Mouse (Mus musculus): ENCODE measurements around the gene Myo5a.

Gene Myo5a

DNA sequence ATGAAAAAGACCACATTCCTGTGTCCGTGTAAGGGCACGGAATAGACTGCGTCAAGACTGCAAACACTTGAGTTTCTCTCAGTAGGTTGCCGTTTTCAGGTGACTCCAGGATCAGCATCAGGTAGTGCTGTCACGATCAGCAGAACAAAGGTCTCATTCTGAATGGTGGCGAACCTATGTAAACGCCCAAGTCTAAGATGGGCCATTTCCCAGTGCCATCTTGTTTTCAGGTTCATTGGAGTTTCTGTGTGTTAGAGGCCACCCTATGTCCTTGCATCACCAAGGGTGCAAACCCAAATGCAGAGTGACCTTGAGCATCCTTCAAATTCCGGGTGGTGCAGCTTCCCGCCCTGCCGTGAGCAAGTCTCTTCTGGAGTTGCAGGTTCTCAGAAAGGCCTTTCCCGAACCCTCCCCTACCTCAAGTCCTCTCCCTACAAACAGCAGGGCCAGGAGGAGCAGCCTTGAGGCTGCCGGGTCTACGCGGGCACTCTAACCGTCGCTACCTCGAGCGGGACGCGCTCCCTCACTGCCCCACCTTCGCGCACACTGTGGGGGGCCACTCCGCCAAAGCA is at the start of gene Myo5a:
Myo5a (plus strand) TSS at position 559 of the 572 bp plus-strand sequence.
- no peak for DNase-seq (ENCODE audit: low spot score)

DNA sequence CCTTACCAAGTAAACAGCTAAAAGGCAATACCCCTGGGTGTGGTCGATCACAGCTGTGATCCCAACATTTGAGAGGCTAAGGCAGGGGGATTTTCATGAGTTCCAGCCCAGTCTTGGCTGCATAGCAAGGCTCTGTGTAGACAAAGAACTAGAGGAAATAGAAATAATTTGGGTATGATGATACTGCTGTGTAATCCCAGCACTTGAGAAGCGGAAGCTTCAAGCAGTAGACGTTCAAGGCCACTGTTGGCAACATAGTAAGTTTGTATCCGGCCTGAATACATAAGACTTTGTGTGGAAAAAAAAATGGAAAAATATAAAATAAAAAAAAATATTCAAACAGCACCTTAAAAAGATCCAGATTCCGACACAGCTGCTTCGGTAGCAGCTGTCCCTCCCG is 48.3 kb upstream of the Myo5a start:
- DNase-seq (ENCODE audit: low spot score), result no peak

DNA sequence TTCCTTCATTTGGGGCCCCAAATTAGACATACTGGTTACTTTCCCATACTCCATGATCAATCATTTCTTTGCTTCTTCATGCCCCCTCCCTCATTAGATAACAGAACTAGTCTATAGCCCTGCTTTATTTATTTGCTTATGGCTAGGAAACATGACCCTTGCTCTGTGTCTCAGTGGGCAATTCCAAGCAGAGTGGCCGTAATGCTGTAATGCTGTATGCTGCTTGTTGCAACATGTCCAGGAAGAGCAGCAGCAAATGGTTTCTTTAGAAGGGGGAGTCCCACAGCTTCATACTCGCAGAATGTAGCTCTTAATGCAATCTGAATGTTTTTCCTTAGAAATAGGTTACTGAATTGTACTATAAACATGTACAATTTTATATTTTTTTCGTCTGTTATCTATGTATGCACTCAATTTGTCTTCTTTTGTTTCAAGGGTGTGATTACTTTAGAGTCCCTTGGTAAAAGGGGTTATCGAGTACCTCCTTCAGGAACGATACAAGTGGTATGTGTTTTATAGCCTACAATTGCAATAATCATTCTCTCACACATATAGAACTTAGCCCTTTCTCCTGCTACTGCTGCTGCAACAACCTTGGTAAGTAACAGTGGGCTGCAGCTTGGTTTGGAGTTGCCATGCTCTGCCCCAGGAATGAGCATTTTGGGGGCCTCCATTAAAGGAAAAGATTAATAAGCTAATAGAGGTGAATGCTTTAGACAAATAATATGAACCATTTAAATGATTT is 47.5 kb upstream of the Myo5a start:
- no peak for DNase-seq (ENCODE audit: low spot score)

DNA sequence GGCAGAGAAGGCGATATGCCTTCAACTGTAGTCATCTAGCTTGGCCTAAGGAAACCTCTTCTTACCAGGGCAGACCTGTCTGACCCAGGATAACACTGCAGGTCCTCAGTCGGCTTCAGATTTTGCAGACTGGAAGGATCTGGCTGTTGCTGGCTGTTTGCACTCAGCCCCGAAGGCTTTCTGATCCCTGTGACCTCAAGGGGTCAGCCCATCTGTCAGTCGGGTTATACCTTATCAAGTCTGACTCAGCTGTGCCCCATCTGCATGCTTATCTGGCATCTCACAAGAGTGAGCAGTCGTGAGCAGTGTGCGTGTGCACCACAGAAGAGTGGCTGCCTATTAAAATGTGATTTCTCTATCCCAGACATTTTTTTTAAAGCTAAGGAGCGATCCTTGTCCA is 46.7 kb upstream of the Myo5a start:
- DNase-seq (ENCODE audit: low spot score), result peak; percentile 57

DNA sequence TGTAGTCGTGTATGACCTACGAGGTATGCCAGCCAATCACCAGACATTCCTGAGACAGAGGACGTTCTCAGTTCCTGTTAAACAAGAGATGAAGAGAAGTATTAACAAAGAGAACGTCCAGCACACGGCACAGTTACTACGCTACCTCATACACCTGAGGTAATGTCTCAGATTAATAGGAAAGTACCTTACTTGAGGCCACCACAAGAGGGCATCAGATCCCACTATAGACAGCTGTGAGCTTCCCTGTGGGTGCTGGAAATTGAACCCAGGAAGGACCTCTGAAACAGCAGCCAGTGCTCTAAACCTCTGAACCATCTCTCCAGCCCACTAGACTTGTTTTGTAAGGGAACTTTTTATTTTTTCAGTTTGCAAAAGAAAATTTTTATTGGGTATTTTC is 45.1 kb upstream of the Myo5a start:
- peak; percentile 27 for DNase-seq (ENCODE audit: low spot score)

DNA sequence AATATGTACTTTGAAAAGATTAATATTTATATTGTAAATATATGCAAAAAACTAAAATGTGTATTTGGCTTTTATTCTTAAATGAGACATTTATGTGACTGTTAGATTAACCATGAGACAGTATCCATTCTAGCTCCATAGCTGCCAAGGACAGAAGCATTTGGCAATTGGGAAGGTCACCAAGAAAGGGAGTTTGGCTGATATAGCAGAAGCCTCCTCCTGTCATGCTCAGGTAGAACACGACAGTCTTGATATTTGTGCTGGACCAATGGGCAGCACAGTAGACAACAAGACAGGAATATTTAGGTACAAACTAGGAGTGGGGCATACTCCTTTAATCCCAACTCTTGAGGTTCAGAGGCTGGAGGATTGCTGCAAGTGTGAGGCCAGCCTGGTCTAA is 38.4 kb upstream of the Myo5a start:
- no peak for DNase-seq (ENCODE audit: low spot score)

DNA sequence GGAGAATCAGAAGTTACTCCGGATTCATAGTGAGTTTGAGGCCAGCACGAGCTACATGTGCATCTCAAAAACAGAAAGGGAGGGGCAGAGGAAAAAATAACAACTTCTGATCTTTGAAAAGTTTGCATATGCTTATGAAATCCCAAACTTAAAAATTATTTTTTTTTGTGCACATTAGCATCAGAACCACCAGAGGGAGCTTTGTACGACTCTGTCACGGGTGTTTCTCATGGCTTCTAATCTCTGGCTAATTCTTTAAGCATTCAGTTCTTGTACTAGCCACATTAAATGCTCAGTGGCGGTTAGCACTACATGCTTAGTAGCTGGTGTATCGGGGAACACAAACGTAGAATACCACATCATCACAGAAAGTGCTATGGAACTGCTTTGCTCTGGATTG is 37.7 kb upstream of the Myo5a start:
- DNase-seq (ENCODE audit: low spot score), result no peak

DNA sequence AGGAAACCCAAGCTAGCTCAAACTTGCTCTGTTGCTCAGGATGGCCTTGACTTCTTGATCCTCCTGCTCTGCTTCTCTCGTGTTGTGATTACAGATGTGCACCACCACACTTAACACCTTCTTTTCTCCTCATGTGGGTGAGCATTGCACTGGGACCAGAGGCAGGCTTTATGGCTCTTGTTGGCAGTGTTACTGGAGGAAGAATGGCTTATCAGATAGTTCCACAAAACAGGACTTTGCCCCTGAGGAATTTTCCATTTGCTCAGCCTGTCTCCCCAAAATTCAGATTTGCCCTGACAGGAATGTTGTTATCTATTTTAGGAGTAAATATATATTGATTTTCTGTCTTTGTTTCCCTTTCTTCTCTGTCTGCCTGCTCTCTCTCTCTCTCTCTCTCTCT is 36.1 kb upstream of the Myo5a start:
- no peak for DNase-seq (ENCODE audit: low spot score)

DNA sequence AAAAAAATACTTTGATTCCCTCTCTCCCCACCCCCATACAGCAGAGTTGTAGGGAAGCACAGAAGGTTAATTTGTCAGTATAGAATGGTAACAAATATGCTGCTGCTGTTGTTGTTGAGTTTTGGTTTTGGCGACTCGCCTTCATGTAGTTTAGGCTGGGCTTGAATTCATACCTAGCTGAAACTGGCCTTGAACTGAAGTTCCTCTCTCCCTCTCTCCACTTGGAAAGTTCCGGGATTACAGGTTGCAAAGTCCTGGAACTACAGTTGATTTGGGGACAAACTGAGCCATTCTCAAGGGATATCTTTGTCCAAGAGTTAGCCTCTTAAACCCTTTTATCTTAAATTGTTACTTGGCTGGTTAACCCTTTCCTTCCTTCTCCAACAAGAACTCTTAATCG is 34.9 kb upstream of the Myo5a start:
- DNase-seq (ENCODE audit: low spot score), result no peak

DNA sequence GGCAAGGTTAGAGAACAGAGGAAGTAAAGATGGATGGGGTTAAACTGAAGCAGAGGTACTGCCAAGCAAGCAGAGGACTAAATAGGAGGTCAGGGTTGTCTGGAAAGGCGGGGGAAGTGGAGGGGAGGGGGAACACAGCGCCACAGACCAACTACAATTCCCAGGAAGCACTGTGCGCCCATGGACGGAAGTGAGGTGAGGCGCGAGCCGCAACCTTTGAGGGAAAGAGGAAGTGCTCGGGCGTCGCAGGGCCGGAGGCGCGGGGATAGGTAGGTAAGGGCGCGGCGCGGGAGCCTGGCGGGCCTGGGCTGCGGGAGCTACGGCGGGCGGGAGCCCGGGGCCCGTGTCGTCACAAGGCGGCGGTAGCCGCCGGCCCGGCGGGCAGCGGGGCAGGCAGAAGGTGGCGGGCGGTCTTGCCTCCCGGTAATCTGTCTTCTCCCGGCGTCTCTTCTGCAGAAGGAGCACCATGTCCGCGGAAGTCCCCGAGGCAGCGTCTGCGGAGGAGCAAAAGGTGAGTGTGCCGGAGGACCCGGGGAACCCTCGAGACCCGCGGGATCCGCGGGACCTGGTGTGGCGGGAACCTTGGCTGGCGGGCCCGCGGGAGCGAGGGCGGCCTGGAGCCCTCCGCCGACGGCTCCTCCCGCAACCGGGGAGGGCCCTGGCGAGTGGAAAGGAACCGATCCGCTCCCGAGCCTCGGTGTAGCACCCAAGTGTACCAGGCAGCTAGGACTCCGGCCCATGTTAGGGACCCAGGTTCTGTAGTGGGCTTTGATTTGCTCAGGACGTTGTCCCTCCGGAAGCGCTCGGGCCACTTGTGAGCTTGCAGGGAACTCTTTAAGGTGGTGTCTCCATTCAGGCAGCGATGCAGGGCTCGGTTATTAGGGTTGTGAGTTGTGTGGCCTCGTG is 33.1 kb upstream of the Myo5a start, which contains the start of gene Arpp19:
Arpp19 (plus strand) TSS at position 164 of the 906 bp plus-strand sequence.
- DNase-seq (ENCODE audit: low spot score), result peak; percentile 97

DNA sequence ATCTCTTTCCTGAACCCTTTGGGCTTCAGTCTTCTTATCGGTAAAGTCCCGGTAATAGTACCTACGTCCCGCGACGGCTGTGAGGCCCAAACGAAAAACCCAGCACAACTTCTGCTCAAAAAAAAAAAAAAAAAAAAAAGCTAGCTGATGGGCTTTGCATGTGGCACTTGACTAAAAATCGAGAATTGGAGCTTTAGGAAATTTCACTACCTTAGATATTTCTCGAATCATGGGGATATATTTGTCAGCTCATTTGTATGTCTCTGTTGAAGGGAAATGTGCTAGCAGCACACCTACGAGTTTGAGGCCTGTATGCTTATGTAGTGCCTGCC is 32.5 kb upstream of the Myo5a start:
- DNase-seq (ENCODE audit: low spot score), result no peak

DNA sequence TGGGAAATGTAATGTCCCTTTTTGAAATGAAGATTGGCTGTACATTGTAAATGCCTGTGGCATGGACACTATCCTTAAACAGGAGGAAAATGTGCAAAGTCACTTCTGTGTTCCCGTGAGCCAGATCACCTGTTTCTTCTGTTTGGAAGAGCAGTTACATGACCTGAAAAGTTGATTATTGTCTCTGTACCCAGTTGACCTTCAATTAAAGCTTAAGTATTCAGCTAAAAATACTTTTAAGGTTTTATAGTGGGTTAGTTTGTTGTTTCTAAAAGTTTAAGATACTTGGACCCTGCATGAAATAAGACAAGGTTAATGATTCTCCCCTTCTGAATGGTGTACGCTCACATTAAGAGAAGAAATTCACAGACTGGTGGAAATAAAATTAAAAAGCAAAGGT is 30.2 kb upstream of the Myo5a start:
- DNase-seq (ENCODE audit: low spot score), result no peak

DNA sequence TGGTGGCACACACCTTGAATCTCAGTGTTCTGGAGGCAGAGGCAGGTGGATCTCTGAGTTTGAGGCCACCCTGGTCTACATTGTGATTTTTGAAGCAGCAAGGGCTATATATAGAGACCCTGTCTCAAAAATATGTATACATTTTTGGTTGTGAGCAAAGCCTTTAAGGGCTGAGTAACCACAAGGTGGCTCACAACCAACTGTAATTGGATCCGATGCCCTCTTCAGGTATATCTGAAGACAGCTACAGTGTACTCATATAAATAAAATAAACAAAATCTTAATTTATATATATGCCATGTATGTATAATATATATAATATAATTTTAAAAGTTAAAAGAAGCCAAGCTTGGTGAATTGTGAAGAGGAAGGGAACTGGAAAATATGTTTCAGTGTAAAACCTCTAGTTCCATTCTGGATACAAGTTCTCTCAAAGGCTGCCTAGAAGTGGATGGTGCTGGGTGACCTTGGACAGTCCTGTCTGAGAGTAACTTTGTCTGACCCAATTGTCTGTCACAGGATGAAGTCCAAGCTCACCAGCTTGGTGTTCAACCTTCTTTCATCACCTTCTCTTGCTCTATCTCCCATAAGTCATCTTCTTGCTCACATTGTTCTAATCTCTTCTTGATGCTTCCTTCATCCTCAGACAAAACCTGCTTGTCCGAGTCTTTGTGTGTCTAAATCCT is 28.8 kb upstream of the Myo5a start:
- DNase-seq (ENCODE audit: low spot score), result no peak

DNA sequence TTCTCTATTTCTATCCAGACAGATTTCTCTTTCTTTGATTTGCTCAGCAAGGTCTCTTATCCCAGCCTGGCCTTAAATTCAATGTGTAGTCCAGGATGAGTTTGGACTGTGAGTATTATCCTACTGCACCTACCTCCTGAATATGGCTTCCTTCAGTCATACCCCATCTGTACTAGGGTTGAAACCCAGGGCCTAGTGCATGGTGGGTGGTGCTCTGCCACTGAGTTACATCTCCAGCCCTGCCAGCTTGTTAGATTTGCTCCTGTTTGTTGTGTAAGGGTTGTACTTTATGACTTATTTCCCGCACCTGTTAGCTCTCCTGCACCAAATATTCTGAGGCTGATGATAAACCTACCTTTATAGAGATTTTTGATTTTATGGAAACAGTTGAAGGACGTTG is 27.6 kb upstream of the Myo5a start:
- no peak for DNase-seq (ENCODE audit: low spot score)

DNA sequence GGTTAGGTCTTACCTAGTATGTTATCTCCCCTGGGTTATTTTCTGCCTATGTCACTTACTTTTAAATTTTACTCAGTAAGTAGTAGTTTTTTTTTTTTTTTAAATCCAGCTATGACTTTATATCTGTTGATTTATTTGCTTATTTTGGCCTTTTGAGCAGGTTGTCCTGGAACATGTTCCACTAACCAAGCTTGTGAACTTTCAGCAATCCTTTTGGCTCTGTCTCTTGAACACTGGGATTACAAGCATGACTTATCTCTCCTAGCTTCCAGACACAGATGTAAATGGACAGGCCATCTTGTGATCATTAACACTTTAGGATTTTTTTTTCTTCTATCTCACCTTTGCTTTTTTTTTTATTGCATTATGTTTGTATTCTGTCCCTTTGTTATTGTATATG is 23.7 kb upstream of the Myo5a start:
- no peak for DNase-seq (ENCODE audit: low spot score)

DNA sequence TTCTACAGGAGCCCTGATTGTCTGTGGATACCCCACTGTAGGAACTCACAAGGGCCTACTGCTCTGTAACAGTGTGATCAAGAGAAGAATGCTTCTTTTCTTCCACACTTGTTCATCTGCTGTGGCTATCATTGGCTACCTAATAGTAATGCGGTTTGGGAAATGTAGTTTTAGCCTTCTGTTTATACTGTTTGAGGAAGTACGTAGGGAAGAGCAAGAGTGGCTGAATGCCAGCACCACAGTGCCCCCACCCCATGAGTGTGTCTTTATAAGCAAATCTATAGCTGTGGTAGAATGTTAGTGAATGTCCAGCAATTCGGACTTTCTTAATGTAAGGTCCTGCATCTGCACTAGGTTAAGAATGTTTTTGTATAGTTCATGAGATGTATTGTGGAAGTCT is 21.7 kb upstream of the Myo5a start:
- no peak for DNase-seq (ENCODE audit: low spot score)

DNA sequence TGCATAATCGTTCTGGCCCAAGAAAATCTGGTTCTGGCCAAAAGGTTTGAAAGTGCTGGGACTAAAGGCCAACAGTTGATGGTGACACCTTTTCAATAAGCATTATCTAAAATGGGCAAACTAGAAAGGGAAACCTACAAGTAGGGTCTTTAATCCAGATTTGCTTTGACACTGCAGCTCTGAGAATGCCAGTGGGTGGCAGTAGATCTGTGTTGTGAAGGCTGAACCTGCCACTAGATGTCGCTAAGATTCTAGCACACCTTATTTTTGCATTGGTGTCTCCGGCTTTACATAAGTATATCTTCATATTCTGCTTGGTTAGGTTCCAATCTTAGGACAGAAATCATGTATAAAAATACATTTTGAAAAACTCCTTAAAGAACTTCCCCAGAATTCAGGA is 20.8 kb upstream of the Myo5a start:
- peak; percentile 87 for DNase-seq (ENCODE audit: low spot score)

DNA sequence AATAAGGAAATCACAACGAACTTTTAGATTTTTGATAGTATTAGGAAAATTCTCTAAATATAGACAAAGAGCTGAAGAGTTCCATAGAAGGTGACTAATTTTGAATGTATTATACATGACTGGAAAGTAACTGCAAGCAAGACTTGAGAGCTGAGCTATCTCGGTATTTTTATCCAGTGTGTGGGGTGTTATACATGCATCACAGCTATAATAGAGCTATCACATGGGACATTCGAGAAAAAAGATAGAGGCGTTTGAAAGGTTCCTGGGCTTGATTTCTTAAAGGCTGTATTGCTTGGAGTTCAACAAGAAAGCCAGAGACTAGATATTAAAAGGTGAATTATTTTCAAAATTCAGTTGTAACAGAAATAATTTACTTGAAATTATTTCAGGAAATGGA is 19.0 kb upstream of the Myo5a start:
- DNase-seq (ENCODE audit: low spot score), result no peak

DNA sequence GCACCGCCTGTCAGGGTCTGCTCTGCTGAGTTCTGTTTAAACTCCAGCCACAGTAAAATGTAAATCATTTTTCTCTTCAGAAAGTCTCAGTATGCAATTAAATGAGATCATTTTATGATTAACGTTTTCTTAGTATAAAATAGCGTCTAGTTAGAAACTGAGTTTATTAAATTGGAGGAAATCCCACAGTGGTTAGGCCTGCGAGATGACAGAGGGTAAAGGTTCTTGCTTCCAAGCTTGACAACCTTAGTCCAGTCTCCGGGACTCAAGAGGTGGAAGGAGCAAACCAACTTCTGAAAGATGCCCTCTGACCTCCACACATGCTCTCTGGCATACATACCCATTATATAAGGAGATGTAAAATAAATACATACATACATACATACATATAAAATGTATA is 15.8 kb upstream of the Myo5a start:
- DNase-seq (ENCODE audit: low spot score), result no peak

DNA sequence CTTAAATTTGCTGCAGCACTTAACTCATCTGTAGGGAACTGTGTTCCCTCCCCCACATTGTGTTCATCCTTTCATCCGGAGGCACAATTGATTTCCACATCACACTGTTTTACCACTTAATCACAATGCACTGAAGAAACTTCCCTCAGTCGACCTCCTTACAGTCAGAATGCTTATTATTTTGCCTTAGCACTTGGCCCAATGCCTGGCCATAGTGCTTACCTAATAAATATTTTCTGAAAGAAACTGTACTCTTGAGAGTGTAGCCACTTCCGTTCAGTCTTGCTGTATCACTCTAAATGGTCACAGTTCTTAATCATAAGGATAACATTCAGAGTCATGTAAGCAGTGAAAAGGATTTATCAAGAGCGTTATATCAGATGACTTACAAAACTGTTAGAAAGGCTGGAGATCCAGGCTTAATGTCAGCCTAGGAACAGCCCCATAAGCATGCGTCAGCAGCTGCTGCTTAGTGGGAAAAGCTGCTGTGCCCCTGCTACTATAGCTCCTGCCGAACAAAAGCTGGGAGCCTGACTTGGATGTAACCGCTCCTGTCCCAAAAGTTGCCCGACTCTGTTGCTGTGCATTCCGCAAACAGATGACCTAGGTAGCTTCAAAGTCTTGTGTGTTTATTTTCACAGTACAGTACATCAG is 6.0 kb upstream of the Myo5a start:
- no peak for DNase-seq (ENCODE audit: low spot score)

DNA sequence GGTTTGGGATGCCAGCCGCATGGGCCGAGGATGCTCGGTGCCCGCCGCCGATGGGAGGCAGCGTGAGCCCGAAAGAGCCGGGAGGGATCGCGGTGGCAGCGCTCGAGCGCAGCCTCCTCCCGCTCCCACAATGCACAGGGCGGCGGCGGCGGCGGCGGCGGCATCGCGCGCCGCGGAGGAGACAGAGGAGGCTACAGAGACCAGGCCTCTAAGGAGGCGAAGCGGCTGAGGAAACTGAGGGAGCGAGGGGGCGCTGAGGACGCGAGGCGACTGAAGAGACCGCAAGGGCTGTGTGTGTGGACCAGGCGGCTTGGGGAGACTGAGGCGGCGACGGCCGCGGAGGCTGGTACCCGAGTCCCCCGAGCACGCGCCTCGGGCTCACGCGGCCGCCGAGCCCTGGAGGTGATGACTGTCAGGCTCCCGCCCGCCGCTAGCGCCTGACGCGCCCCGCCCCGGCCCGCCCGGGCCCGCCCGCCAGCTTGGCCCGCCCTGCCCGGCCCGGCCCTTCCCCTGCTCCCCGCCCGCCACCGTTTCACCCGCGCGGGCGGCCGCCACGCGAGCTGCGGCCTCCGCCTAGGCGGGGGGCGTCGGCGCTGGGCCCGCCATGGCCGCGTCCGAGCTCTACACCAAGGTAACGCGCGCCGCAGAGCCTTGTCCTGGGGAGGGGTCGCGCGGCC is 352 bp downstream of the Myo5a start:
- peak; percentile 81 for DNase-seq (ENCODE audit: low spot score)

All from embryo, embryonic 10 days (tissue).